Mouse (Mus musculus) forebrain, postnatal 0 days (tissue): Measurements from ENCODE around the gene Tet2. TPM values are rescaled to one million over a fixed set of nuclear protein-coding genes. Genes with fewer than 3 reads are reported as not detected.

Experiments used
- ATAC-seq: fragments of 200-750 bp; cut with Nextera tagmentation; 2 replicates; pipeline ENCODE4 v1.8.0; 2017; ENCODE audit warnings: mild to moderate bottlenecking, moderate library complexity
- DNase-seq: peaks from one replicate; pipeline ENCODE4 v3.0.0-alpha.2; 2015
- H3K27ac ChIP-seq: fragments of 300-500 bp; sonication (generic); 2 replicates; pipeline ENCODE4 v1.5.1; 2014; ENCODE audit warnings: low read depth, mild to moderate bottlenecking, antibody characterized with exemption, low read length, moderate library complexity, mixed read lengths
- H3K27me3 ChIP-seq: fragments of 300-500 bp; sonication (generic); 2 replicates; pipeline ENCODE4 v1.6.1; 2014; ENCODE audit warnings: mild to moderate bottlenecking, low read length, mixed read lengths; ENCODE audit not compliant: insufficient read depth
- H3K36me3 ChIP-seq: fragments of 300-500 bp; sonication (generic); 2 replicates; pipeline ENCODE4 v1.6.1; 2014; ENCODE audit warnings: mild to moderate bottlenecking, moderate library complexity; ENCODE audit not compliant: insufficient read depth
- H3K4me1 ChIP-seq: fragments of 300-500 bp; sonication (generic); 2 replicates; pipeline ENCODE4 v1.6.1; 2014; ENCODE audit warnings: antibody characterized with exemption; ENCODE audit not compliant: insufficient read depth
- H3K4me2 ChIP-seq: fragments of 300-500 bp; sonication (generic); 2 replicates; pipeline ENCODE4 v1.6.1; 2014; ENCODE audit warnings: low read depth, mild to moderate bottlenecking, moderate library complexity
- H3K4me3 ChIP-seq: fragments of 300-500 bp; sonication (generic); 2 replicates; pipeline ENCODE4 v1.5.1; 2014; ENCODE audit warnings: low read depth, low read length, mixed read lengths
- H3K9ac ChIP-seq: fragments of 300-500 bp; sonication (generic); 2 replicates; pipeline ENCODE4 v1.6.1; 2014; ENCODE audit warnings: mild to moderate bottlenecking
- H3K9me3 ChIP-seq: fragments of 300-500 bp; sonication (generic); 2 replicates; pipeline ENCODE4 v1.6.1; 2016; ENCODE audit warnings: low read length
- CTCF ChIP-seq: sonication (generic); IDR thresholded peaks from 2 replicates; pipeline ENCODE4 v1.5.1; 2016; ENCODE audit warnings: antibody characterized with exemption, control low read depth, low read depth
- WGBS: fragments of 180-500 bp; shearing (Covaris S2); extraction: QIAGEN DNeasy Blood & Tissue Kit; methylation state at CpG from one replicate; pipeline ENCODE4 v1.1.7; 2014; 5-methylcytosine and 5-hydroxymethylcytosine counted together
- polyA plus RNA-seq: library from polyadenylated mRNA; unstranded; fragments of >200 nt; fragmentation: Nextera tagmentation; extraction: Ambion mirVana; gene quantifications from 2 replicates; pipeline ENCODE4 v1.2.1, GENCODE M21; 2015
- total RNA-seq: library from RNA; depleted of rRNA; stranded (reverse); fragments of >200 nt; gene quantifications from 2 replicates; pipeline ENCODE4 v1.2.3, GENCODE M21; 2014

Gene Tet2
- total and polyA plus RNA-seq, 2 experiments from 2014 or later: 11.8 to 49.6 TPM

DNA sequence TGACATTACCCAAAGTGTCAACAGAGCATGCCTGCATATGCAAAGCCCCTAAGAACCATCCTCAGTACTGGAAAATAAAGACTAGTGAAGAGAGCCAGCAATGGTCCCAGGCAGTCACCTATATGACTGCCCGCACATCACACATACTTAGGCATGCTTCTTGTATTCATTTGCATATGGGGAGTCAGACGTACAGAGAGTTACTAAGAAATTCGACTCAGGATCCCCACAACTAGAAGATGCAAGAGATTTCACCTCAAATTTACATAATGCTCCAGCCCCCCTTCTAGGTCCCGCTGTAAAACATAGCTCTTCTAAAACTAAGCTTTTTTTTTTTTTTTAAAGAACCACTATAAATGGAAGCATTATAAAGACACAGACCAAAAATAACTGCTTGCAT lies 36.6 kb upstream of the Tet2 start:
- Histone ChIP-seq H3K9ac (no peak overlapping the region), H3K27me3 (no peaks in the 10 kb centered on the region), H3K9me3 (no peaks in the 10 kb centered on the region), H3K4me2 (no peak overlapping the region), H3K27ac (no peak overlapping the region), H3K36me3 (no peaks in the 10 kb centered on the region), H3K4me1 (no peaks in the 10 kb centered on the region), H3K4me3 (no peak overlapping the region)
- no peak for TF ChIP-seq CTCF
- 80% methylated on average over 4 of the region's 4 CpGs for WGBS
- no peak for ATAC-seq
- no peak for DNase-seq

DNA sequence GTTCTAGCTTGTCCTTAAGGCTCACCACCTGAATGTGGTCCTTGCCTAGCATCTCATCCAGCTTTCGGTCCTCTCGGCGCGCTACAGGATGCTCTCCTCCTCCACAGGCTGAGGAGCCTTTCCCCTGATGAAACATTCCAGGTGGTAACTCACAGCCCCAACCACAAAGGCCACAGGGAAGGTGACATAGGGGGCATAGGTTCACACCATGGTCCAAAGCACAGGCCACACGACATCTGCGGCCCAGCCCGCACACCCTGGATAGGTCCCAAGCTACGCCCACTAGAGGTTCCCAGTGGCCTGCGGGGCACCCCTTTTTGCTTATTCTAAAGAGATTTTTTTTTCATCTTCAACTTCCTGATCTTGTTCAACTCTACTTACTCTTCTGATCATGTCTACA lies 34.7 kb upstream of the Tet2 start:
- H3K27ac ChIP-seq: no peak overlapping the region
- no peak for DNase-seq
- H3K4me3 ChIP-seq: no peak overlapping the region
- no peak for TF ChIP-seq CTCF
- H3K27me3 ChIP-seq: no peaks in the 10 kb centered on the region
- H3K4me2 ChIP-seq: no peak overlapping the region
- ATAC-seq: no peak
- WGBS: 95% methylated on average over 9 of the region's 9 CpGs
- no peaks in the 10 kb centered on the region for H3K4me1 ChIP-seq
- no peak overlapping the region for H3K9ac ChIP-seq
- H3K36me3 ChIP-seq: no peaks in the 10 kb centered on the region
- H3K9me3 ChIP-seq: no peaks in the 10 kb centered on the region

DNA sequence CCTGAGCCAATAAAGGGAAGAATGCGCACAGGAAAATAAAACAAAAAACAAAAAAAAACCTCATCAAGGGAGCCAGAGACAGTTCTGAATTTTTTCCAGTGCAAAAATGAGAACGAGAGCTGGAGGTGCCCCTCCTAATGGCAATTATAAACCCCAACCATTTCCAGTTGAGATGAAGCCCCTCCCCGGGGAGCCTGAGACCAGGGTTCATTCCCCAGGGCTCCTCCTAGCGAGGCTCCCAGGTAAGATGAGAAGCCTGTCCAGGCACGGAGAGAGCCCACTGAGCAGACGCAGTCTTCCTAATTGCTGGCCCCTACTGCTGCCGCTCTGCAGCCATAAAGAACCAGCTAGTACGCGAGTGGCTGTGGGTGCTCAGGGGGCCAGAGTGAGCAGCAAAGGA lies 34.2 kb upstream of the Tet2 start:
- TF ChIP-seq CTCF: no peak
- H3K4me2 ChIP-seq: no peak overlapping the region
- no peak overlapping the region for H3K9ac ChIP-seq
- H3K4me1 ChIP-seq: no peaks in the 10 kb centered on the region
- H3K4me3 ChIP-seq: no peak overlapping the region
- no peaks in the 10 kb centered on the region for H3K9me3 ChIP-seq
- WGBS: 55% methylated on average over 9 of the region's 9 CpGs
- no peaks in the 10 kb centered on the region for H3K27me3 ChIP-seq
- ATAC-seq (no peak), DNase-seq (no peak)
- H3K27ac ChIP-seq: no peak overlapping the region
- no peaks in the 10 kb centered on the region for H3K36me3 ChIP-seq

DNA sequence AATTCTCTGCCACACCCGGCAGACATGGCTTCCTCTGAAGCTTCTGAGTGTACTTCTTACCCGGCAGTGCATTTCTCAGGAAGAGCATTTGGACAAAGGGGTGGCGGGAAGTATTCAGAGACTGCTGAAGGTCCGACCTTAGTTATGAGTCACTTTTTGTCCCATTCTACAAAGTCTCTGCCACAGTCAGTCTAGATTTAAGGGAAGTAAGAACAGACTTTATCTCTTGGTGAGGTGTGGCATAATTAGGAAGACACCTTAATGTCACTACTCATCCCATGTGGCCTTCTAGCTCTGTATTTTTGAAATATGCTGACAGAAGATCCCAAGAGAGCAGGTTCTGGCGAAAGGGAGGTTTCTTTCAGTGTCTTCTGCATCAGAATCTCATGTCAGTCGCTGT lies 30.0 kb upstream of the Tet2 start:
- Histone ChIP-seq H3K9me3 (no peaks in the 10 kb centered on the region), H3K4me2 (no peak overlapping the region), H3K36me3 (no peaks in the 10 kb centered on the region), H3K4me1 (no peaks in the 10 kb centered on the region), H3K27me3 (no peaks in the 10 kb centered on the region), H3K27ac (no peak overlapping the region), H3K9ac (no peak overlapping the region), H3K4me3 (no peak overlapping the region)
- no peak for TF ChIP-seq CTCF
- no peak for DNase-seq
- 79% methylated on average over 6 of the region's 6 CpGs for WGBS
- ATAC-seq: no peak

DNA sequence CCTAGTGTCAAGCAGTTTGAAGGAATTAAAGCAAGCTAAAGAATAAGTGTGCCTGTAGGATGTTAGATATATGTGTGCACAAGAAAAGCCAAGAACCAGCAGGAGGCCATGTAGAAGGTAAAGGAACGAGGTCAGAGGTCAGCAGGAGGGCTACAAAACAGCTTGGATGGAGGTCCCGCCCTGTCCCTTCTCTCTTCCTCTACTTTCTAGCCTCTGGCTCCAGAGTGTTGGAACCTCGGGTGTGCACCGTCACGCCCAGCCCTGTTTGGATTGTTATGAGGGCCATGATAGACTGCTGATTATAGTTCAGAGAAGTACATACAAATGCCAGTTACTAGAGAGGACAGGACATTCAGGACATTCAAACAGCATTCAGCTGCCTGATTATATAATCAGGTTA lies 27.0 kb upstream of the Tet2 start:
- TF ChIP-seq CTCF: no peak
- Histone ChIP-seq H3K4me2 (no peak overlapping the region), H3K27ac (no peak overlapping the region), H3K36me3 (no peaks in the 10 kb centered on the region), H3K27me3 (no peaks in the 10 kb centered on the region), H3K4me3 (no peak overlapping the region), H3K9me3 (no peaks in the 10 kb centered on the region), H3K9ac (no peak overlapping the region), H3K4me1 (no peaks in the 10 kb centered on the region)
- ATAC-seq: no peak
- 76% methylated on average over 5 of the region's 5 CpGs for WGBS
- DNase-seq: no peak

DNA sequence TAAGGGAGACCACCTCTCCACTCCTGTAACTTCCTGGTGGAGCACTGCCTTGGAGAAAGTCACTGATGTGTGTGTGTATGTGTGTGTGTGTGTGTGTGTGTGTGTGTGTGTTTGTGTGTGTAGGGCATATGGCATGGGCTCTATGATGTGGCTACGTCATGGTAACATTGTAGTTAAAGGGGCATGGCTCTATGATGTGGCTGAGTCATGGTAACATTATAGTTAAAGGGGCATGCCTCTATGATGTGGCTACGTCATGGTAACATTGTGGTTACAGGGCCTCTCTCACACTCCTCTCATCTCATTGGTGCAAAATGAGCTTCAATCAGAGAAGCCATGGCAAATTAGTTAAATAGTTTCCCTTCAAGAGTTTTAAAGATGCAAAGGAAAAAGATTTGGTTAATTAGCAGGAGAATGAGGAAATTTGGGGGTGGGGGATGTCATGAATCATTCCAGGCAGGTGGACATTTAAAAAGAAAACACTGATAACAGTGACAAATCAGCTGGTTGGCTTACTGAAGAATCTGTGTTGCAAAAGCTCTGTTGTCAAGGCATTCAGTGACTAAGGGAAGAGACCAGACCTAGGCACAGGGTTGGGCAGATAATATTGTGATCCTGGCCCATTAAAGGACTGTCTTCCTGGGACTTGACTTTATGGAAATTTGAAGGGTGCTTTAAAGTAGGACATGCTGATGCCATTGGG lies 18.7 kb upstream of the Tet2 start:
- WGBS: 74% methylated on average over 2 of the region's 2 CpGs
- Histone ChIP-seq H3K36me3 (no peaks in the 10 kb centered on the region), H3K27me3 (no peaks in the 10 kb centered on the region), H3K9ac (no peak overlapping the region), H3K4me1 (no peaks in the 10 kb centered on the region), H3K4me3 (no peak overlapping the region), H3K9me3 (no peaks in the 10 kb centered on the region), H3K4me2 (no peak overlapping the region), H3K27ac (no peak overlapping the region)
- no peak for TF ChIP-seq CTCF
- DNase-seq (no peak), ATAC-seq (no peak)

DNA sequence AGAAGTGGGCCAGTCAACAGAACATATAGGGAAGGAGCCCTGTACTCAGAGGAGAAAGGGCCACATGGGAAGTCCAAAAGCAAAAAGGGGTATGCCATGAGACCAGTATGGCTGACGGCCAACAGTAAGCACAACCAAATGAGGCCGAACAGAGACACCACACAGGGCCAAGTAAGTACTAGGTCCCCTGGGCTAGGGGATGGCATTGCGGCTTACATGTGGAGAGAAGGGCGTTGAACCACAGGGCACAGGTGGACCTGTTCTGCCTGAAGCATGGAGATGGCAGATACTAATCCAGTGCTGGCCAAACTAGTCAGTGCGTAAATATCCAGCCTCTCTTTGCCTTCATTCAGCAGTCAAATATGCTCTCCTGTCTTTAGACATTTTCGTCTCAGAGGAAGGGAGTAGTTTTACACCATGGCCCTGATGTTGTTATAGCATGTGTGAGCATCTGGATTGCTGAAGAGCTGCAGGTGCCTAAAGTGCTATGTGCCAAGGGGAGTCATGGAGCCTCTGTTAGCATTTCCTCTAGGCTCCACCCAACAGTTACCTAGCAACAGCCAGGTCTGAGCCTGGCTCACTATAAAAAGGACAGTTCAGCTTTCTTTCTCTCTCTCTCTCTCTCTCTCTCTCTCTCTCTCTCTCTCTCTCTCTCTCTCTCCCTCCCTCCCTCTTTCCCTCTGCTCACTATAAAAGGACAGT lies 14.6 kb upstream of the Tet2 start:
- 84% methylated on average over 6 of the region's 6 CpGs for WGBS
- Histone ChIP-seq H3K9me3 (no peaks in the 10 kb centered on the region), H3K4me3 (no peak overlapping the region), H3K9ac (no peak overlapping the region), H3K27me3 (no peaks in the 10 kb centered on the region), H3K4me1 (no peaks in the 10 kb centered on the region), H3K4me2 (no peak overlapping the region), H3K36me3 (no peaks in the 10 kb centered on the region), H3K27ac (no peak overlapping the region)
- DNase-seq (no peak), ATAC-seq (peak; percentile 68)
- no peak for TF ChIP-seq CTCF
